Mouse (Mus musculus) ES-E14 (cell line): ENCODE measurements around the gene Tmem164. TPM values are rescaled to one million over a fixed set of nuclear protein-coding genes. Genes with fewer than 3 reads are reported as not detected.

Source experiments
- DNase-seq: peaks from one replicate; pipeline ENCODE4 v3.0.0-alpha.2; 2013; ENCODE audit warnings: low read depth, low spot score
- H3K27ac ChIP-seq: 2 replicates; pipeline ENCODE4 v1.5.1; 2012; ENCODE audit warnings: low read depth, mild to moderate bottlenecking, low read length, moderate library complexity, mixed read lengths; ENCODE audit not compliant: poor library complexity, insufficient read depth, severe bottlenecking
- H3K36me3 ChIP-seq: 2 replicates; pipeline ENCODE4 v1.6.1; 2012; ENCODE audit warnings: mild to moderate bottlenecking, low read length, moderate library complexity, mixed read lengths; ENCODE audit not compliant: control insufficient read depth, poor library complexity, insufficient read depth, severe bottlenecking
- H3K4me1 ChIP-seq, 2 experiments: fragments of 150-350 bp in 1 of 2; sonication (generic) in 1 of 2; 2 replicates each; pipeline ENCODE4 v1.6.1; 2012; ENCODE audit warnings: low read length in 2 of 2, mild to moderate bottlenecking in 1 of 2, mixed read lengths in 1 of 2; ENCODE audit not compliant: control insufficient read depth in 2 of 2, insufficient read depth in 2 of 2, poor library complexity in 1 of 2
- H3K4me3 ChIP-seq, 2 experiments: fragments of 150-350 bp in 1 of 2; sonication (generic) in 1 of 2; 2 replicates each; pipeline ENCODE4 v1.5.1; 2012; ENCODE audit warnings: low read length in 2 of 2, low read depth in 1 of 2, mild to moderate bottlenecking in 1 of 2, mixed read lengths in 1 of 2; ENCODE audit not compliant: insufficient read depth in 1 of 2, poor library complexity in 1 of 2, severe bottlenecking in 1 of 2
- H3K9ac ChIP-seq: 2 replicates; pipeline ENCODE4 v1.6.1; 2012; ENCODE audit warnings: low read depth, mild to moderate bottlenecking, low read length, mixed read lengths; ENCODE audit not compliant: poor library complexity, insufficient read depth, severe bottlenecking
- H3K9me3 ChIP-seq: fragments of 150-350 bp; sonication (generic); 2 replicates; pipeline ENCODE4 v1.6.1; 2012; ENCODE audit warnings: low read depth, mild to moderate bottlenecking, low read length; ENCODE audit not compliant: control insufficient read depth, insufficient read depth
- CHD2 ChIP-seq: IDR thresholded peaks from 2 replicates; pipeline ENCODE4 v1.6.1; 2014; ENCODE audit warnings: mild to moderate bottlenecking, low read depth, low read length, inconsistent platforms
- HCFC1 ChIP-seq: IDR thresholded peaks from 2 replicates; pipeline ENCODE4 v1.6.1; 2012; ENCODE audit warnings: low read length, inconsistent platforms, borderline replicate concordance; ENCODE audit not compliant: insufficient read depth
- MAFK ChIP-seq: IDR thresholded peaks from 2 replicates; pipeline ENCODE4 v1.6.1; 2014; ENCODE audit warnings: mild to moderate bottlenecking, low read depth, low read length, inconsistent platforms; ENCODE audit not compliant: insufficient read depth
- ZC3H11A ChIP-seq: IDR thresholded peaks from 2 replicates; pipeline ENCODE4 v1.6.1; 2012; ENCODE audit warnings: low read depth, mild to moderate bottlenecking, inconsistent platforms, low read length, borderline replicate concordance
- ZNF384 ChIP-seq: IDR thresholded peaks from 2 replicates; pipeline ENCODE4 v1.6.1; 2012; ENCODE audit warnings: low read depth, low read length, inconsistent platforms
- in situ Hi-C, 2 experiments: fragments of 600-800 bp; cut with MboI; formaldehyde crosslinking; loops; one replicate each; pipeline ENCODE4 v1.15.1; 2025; ENCODE audit warnings: low sequenced_read_pairs in 2 of 2, inconsistent platforms in 1 of 2; ENCODE audit not compliant: unreplicated experiment in 2 of 2
- total RNA-seq: library from RNA; depleted of rRNA; stranded (reverse); fragments of 300-350 nt; gene quantifications from 2 replicates; pipeline ENCODE4 v1.2.3, GENCODE M21; 2012

Tmem164 gene
- total RNA-seq, 1 experiment = 15.3 TPM

DNA sequence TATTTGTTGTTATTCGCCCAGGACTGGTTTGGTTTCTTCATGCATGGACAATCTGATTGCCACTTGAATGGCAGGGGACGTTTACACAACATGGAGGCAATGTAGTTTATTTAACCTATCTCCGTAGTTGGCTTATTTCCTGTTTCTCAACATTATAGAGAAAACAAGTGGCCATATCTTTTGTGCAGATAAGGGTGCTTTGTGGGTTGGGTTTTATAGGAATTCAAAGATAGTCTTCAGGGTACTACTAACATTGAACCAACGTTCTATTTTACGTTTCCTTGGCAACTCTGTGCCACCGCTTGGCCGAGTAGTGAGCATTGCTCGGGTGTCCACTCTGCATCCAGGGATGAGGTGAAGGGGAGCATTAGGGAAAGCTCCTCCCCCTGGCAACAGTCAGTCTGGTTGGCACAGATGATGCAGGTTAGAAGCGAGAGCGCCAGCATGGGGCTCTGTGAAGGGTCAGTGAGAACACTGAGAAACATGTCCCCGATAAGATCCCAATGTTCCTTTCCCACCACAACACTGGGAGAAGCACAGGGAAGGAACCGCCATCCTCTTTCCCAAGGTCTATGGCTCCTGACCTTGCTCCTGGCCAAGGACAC lies 148.8 kb downstream of the Tmem164 start:
- H3K4me1 ChIP-seq = no peaks in the 10 kb centered on the region
- in situ Hi-C loops = loop anchor here (10.0 kb wide), 2 partner anchors 225 to 615 kb away; no protein-coding TSS in a partner anchor
- no peak overlapping the region for H3K9ac ChIP-seq
- H3K9me3 ChIP-seq = no peaks in the 10 kb centered on the region
- DNase-seq = no peak
- H3K27ac ChIP-seq = no peak overlapping the region
- no peak overlapping the region for H3K4me3 ChIP-seq
- no peaks in the 10 kb centered on the region for H3K36me3 ChIP-seq
- TF ChIP-seq ZNF384 = no peak
- no peak for TF ChIP-seq MAFK
- TF ChIP-seq ZC3H11A = no peak
- TF ChIP-seq CHD2 = no peak

DNA sequence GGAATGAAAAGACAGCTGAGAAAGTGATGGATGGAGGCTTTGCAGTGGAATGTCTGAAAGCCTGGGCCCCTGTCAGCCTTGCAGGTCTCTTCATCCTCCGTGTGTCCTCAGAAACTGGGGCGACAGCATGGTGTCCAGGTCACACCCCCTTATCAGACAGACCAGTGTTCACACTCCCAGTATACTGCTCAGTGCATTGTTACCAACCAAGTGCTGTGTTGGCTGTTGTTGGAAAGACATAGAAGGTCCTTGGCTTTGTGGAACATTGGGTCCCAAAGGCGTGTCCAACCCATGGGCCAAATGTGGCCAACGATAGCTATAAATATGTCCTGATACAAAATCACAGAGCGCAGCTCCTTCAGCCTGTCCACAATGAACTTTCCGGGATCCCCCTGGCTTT lies 149.4 kb downstream of the Tmem164 start:
- TF ChIP-seq ZNF384 (no peak), MAFK (no peak), CHD2 (no peak), HCFC1 (no peak), ZC3H11A (no peak)
- DNase-seq = no peak
- H3K27ac ChIP-seq = no peak overlapping the region
- H3K9me3 ChIP-seq = no peaks in the 10 kb centered on the region
- no peaks in the 10 kb centered on the region for H3K36me3 ChIP-seq
- H3K4me3 ChIP-seq = no peak overlapping the region
- in situ Hi-C loops = no loop called here
- no peaks in the 10 kb centered on the region for H3K4me1 ChIP-seq
- H3K9ac ChIP-seq = no peak overlapping the region

DNA sequence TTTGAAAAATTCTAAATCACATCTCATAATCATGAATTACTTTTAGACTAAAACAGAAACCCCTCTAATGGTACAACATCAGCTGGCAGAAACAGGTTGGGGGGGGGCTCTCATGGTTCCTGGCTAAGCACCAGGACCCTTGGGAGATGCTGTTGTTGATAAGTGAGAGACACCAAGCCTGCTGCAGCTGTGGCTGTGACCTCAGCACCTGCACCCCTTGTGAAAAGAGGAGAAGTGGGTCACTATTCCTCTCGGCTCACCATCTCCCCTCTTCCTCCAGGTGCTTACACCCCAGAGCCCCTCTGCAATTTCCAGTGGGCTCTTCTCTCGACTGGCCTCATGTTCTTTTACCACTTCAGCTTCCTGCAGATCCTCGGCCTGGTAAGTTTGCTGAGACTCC lies 151.0 kb downstream of the Tmem164 start:
- Histone ChIP-seq H3K4me1 (no peaks in the 10 kb centered on the region), H3K9me3 (no peaks in the 10 kb centered on the region), H3K27ac (no peak overlapping the region), H3K36me3 (no peaks in the 10 kb centered on the region), H3K4me3 (no peak overlapping the region), H3K9ac (no peak overlapping the region)
- DNase-seq = no peak
- in situ Hi-C loops = no loop called here
- no peak for TF ChIP-seq ZC3H11A
- TF ChIP-seq MAFK = no peak
- no peak for TF ChIP-seq ZNF384
- TF ChIP-seq CHD2 = no peak
- no peak for TF ChIP-seq HCFC1

DNA sequence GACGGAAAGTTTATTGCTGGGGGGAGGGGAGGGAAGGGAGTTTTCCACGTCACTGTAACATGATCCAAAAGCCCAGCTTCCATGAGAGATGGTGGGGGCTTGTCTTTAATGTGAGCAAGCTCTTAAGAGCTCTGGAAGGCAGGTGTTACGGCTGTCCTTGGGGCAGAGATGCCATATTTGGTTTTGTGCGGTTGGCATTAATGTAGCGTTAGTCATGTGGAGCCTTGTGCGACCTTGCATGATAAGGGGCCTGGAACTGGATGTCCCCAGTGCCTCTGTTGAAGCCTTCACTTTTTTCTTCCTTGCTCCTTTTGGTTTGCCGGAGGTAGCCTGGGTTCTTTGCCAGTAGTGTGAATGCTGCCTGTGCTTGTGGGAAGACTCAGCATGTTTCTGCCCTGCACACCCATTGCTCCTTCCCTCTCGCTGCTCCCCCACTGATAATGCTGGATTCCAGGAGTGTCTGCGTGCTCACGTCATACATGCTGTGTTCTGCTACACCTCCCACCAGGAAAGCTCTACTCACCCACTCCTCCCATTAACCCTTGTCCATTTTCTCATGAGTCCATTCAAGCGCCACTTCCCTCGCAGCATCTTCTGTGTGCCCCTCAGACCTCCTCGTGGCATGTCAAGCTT lies 152.1 kb downstream of the Tmem164 start:
- DNase-seq = no peak
- no peaks in the 10 kb centered on the region for H3K36me3 ChIP-seq
- H3K9me3 ChIP-seq = no peaks in the 10 kb centered on the region
- H3K9ac ChIP-seq = no peak overlapping the region
- H3K27ac ChIP-seq = no peak overlapping the region
- H3K4me3 ChIP-seq = no peak overlapping the region
- H3K4me1 ChIP-seq = no peaks in the 10 kb centered on the region
- in situ Hi-C loops = no loop called here
- no peak for TF ChIP-seq MAFK
- no peak for TF ChIP-seq ZC3H11A
- TF ChIP-seq CHD2 = no peak
- no peak for TF ChIP-seq HCFC1
- no peak for TF ChIP-seq ZNF384
